Mouse (Mus musculus) splenic B cell, adult 2 months (primary cell): ENCODE results near the gene Defb6.

ENCODE experiments used
- DNase-seq: peaks from one replicate; pipeline ENCODE4 v3.0.0-alpha.2; 2011; ENCODE audit warnings: low read depth, low spot score
- H3K27me3 ChIP-seq: 2 replicates; pipeline ENCODE4 v1.6.1; 2012; ENCODE audit warnings: mild to moderate bottlenecking, low read length, moderate library complexity, mixed read lengths; ENCODE audit not compliant: control insufficient read depth, poor library complexity, insufficient read depth, severe bottlenecking
- H3K36me3 ChIP-seq: 2 replicates; pipeline ENCODE4 v1.6.1; 2012; ENCODE audit warnings: mild to moderate bottlenecking, low read length, moderate library complexity, mixed read lengths; ENCODE audit not compliant: control insufficient read depth, poor library complexity, insufficient read depth, severe bottlenecking

The Defb6 gene

GRCm38 (mm10) chr8:19225161-19225560, at the start of gene Defb6:
Defb6 (plus strand) TSS chr8:19225478.
- Histone ChIP-seq H3K36me3 (no peaks in the 10 kb centered on the region), H3K27me3 (no peaks in the 10 kb centered on the region)
- DNase-seq = no peak

- Histone ChIP-seq H3K27me3 (no peaks in the 10 kb centered on the region), H3K36me3 (no peaks in the 10 kb centered on the region)
- no peak for DNase-seq
Observed at GRCm38 (mm10) chr8:19238101-19238500, 12.8 kb downstream of the Defb6 start.

- H3K27me3 ChIP-seq = no peaks in the 10 kb centered on the region
- no peaks in the 10 kb centered on the region for H3K36me3 ChIP-seq
- DNase-seq = no peak
Observed at GRCm38 (mm10) chr8:19239616-19240015, 14.3 kb downstream of the Defb6 start, which contains the start of gene Defb46. Defb46 (plus strand) TSS chr8:19239916.

- Histone ChIP-seq H3K36me3 (no peaks in the 10 kb centered on the region), H3K27me3 (no peaks in the 10 kb centered on the region)
- DNase-seq = no peak
Observed at GRCm38 (mm10) chr8:19247280-19247679, 22.0 kb downstream of the Defb6 start, which contains the start of gene Defb5. Defb5 (plus strand) TSS chr8:19247580.

- DNase-seq = no peak
- no peaks in the 10 kb centered on the region for H3K36me3 ChIP-seq
- H3K27me3 ChIP-seq = 0 out of 2 replicates have a peak, but pooled peaks cover 1% of the 10 kb centered on the region
Observed at GRCm38 (mm10) chr8:19258136-19258535, 32.9 kb downstream of the Defb6 start.

DNA sequence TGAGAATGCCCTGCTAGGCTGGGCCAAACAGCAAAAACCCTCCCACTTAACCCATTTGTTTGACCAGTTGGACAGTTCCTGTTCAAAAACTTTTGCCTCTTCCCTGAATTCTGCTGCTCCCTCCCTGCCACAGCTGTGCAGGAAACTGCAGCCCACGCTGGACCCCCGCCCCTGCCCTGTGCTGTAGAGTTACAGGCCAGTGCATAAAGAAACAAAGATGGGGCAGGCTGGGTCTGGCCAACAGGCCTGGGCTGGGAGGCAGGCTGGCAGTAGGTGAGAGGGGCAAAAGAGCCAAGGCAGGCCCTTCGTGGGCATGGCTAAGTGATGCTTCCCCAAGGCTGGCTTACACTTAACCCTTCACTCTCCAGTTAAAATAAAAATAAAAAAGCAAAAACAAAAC, 34.4 kb downstream of the Defb6 start:
- DNase-seq = no peak
- H3K27me3 ChIP-seq = 0 out of 2 replicates have a peak, but pooled peaks cover 1% of the 10 kb centered on the region

More for the DNA sequence above, 34.4 kb downstream of the Defb6 start:
- no peaks in the 10 kb centered on the region for H3K36me3 ChIP-seq
